Mouse (Mus musculus) cortical plate, adult 2 months (tissue): ENCODE data around the gene Mink1. TPM values are rescaled to one million over a fixed set of nuclear protein-coding genes. Genes with fewer than 3 reads are reported as not detected.
A peak's percentile ranks its signal among the peaks of the same experiment; 100 is the strongest.

Experiments
- H3K27ac ChIP-seq: fragments of 200-500 bp; 2 replicates; pipeline ENCODE4 v1.5.1; 2012; ENCODE audit warnings: low read length, control low read depth, inconsistent platforms; ENCODE audit not compliant: insufficient read depth
- H3K4me1 ChIP-seq: fragments of 200-500 bp; 2 replicates; pipeline ENCODE4 v1.6.1; 2011; ENCODE audit warnings: low read length; ENCODE audit not compliant: control insufficient read depth, insufficient read depth
- H3K4me3 ChIP-seq: fragments of 200-500 bp; 2 replicates; pipeline ENCODE4 v1.5.1; 2011; ENCODE audit warnings: mild to moderate bottlenecking, low read length, control low read depth; ENCODE audit not compliant: insufficient read depth
- CTCF ChIP-seq: fragments of 200-500 bp; IDR thresholded peaks from 2 replicates; pipeline ENCODE4 v1.5.1; 2011; ENCODE audit warnings: mild to moderate bottlenecking, control low read depth, low read length; ENCODE audit not compliant: insufficient read depth; ENCODE audit errors: extremely low read depth
- POLR2A ChIP-seq: fragments of 200-500 bp; IDR thresholded peaks from 2 replicates; pipeline ENCODE4 v1.6.1; 2011; ENCODE audit warnings: mild to moderate bottlenecking, low read length, control low read depth; ENCODE audit not compliant: insufficient read depth; ENCODE audit errors: extremely low read depth
- polyA plus RNA-seq: library from polyadenylated mRNA; depleted of rRNA; stranded (reverse); fragments of >200 nt; gene quantifications from 2 replicates; pipeline ENCODE4 v1.2.3, GENCODE M21; 2012

Mink1 gene
- polyA plus RNA-seq, 1 experiment: 318 TPM

GRCm38 (mm10) chr11:70653345-70654197, 90.9 kb downstream of the Mink1 start:
- Histone ChIP-seq H3K27ac (peak overlapping the region; percentile 100), H3K4me3 (peak overlapping the region; percentile 100), H3K4me1 (peaks cover 3% of the 10 kb centered on the region; the same call in 1 of the 2 replicates)
- TF ChIP-seq CTCF: no peak
- no peak for TF ChIP-seq POLR2A

GRCm38 (mm10) chr11:70654198-70654922, 91.7 kb downstream of the Mink1 start, which contains the start of gene Pfn1:
Pfn1 (minus strand) TSS chr11:70654644.
- no peak for TF ChIP-seq CTCF
- TF ChIP-seq POLR2A: peak; percentile 69
- peak within 1 kb of the TSS; percentile 100 for H3K4me3 ChIP-seq
- peak within 1 kb of the TSS; percentile 100 for H3K27ac ChIP-seq
- peaks cover 1% of the 10 kb centered on the region; the same call in 1 of the 2 replicates for H3K4me1 ChIP-seq

GRCm38 (mm10) chr11:70654923-70655570, 92.4 kb downstream of the Mink1 start:
- Histone ChIP-seq H3K27ac (0 out of 2 replicates have a peak overlapping the region, but pooled peaks have one; percentile 53), H3K4me1 (0 out of 2 replicates have a peak, but pooled peaks cover 1% of the 10 kb centered on the region), H3K4me3 (peak overlapping the region; percentile 100)
- no peak for TF ChIP-seq CTCF
- 0 out of 2 replicates have a peak, but pooled peaks have one; percentile 30 for TF ChIP-seq POLR2A

GRCm38 (mm10) chr11:70655571-70656455, 93.1 kb downstream of the Mink1 start:
- peak overlapping the region; percentile 100 for H3K4me3 ChIP-seq
- 0 out of 2 replicates have a peak, but pooled peaks cover 1% of the 10 kb centered on the region for H3K4me1 ChIP-seq
- no peak for TF ChIP-seq POLR2A
- no peak for TF ChIP-seq CTCF
- no peak overlapping the region for H3K27ac ChIP-seq

DNA sequence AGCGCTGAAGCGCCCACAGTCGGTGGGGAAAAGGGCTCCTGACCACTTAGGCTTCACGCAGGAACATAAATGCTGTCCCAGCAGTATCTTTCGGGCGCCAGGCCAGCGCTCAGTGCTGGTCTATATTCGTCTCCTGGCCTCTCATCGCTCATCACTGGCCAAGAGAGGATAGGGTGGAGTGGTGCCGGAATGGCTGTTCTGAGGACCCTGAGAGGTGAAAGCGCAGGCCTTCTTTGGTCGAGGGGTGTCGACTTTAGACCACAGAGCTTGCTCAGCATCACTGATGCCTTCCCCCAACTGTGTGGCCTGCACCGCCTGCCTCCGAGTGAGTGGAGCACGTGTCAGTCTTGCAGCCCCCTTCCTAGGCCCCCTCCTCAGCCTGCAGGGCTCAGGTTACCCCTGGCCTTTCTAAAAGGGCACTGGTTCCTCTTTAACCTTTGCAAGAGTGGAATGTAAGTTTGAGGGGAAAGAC, 93.8 kb downstream of the Mink1 start:
- TF ChIP-seq CTCF (no peak), POLR2A (no peak)
- peak overlapping the region; percentile 100; the same call in 1 of the 2 replicates for H3K4me3 ChIP-seq
- H3K27ac ChIP-seq: no peak overlapping the region
- H3K4me1 ChIP-seq: 0 out of 2 replicates have a peak, but pooled peaks cover 1% of the 10 kb centered on the region

DNA sequence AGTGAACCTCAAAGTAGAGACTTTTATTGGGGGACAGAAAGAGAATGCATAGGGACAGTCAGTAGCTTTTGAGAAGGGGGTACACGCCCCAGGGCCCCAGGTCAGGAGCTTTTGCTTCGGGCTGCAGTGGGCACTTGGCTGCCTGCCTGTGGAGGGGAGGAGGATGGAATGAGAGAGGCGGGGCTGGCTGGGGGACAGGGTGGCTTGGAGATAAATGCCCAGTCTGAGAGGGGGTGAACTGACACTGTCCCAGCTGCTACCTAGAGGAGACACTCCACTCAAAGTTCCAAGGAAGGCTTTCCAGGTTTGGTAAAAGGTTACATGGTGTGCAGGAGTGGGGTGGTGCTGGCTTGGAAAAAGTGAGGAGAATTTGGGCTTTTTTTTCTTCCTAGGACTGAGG, 94.3 kb downstream of the Mink1 start, which contains the start of gene Eno3:
Gene Eno3 (plus strand): TSS at position 239 of the 400 bp plus-strand sequence.
- H3K4me3 ChIP-seq: peak within 1 kb of the TSS; percentile 100; the same call in 1 of the 2 replicates
- TF ChIP-seq CTCF (no peak), POLR2A (no peak)
- H3K4me1 ChIP-seq: 0 out of 2 replicates have a peak, but pooled peaks cover 1% of the 10 kb centered on the region
- no peak within 1 kb of the TSS for H3K27ac ChIP-seq

DNA sequence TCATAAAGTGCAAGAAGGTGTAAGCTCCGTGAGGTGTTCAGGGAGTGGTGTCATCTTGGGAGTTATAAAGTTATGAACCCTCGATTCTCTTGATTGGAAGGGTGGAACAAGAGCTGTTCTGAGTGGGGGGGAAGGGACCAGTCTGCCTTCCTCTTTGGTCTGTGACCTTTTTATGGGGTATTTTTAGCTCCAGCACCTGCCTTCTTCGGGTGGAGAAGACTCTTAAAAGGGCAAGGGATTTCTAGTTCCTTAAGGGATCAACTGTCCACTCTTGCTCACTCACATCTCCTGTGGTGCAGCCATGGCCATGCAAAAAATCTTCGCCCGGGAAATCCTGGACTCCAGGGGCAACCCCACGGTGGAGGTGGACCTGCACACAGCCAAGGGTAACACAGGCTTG, 94.9 kb downstream of the Mink1 start:
- H3K4me1 ChIP-seq: 0 out of 2 replicates have a peak, but pooled peaks cover under 1% of the 10 kb centered on the region
- no peak overlapping the region for H3K4me3 ChIP-seq
- TF ChIP-seq POLR2A (no peak), CTCF (no peak)
- no peak overlapping the region for H3K27ac ChIP-seq

DNA sequence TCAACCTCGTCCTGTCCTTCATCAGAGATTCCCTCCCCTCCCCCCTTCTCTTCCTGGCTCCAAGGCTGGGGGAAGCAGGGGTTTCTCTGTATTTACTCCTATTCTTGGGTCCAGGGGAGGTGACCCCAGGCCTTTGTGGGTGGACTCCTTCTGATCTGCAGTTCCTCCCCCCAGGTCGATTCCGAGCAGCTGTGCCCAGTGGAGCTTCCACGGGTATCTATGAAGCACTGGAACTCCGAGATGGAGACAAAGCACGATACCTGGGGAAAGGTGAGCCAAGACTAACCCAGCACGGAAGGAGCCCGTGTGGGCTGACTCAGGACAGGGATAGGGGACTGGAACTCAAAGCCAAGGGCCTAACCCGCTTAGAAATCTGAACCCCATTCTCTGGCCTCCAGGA, 95.3 kb downstream of the Mink1 start:
- no peaks in the 10 kb centered on the region for H3K4me1 ChIP-seq
- TF ChIP-seq CTCF (no peak), POLR2A (no peak)
- no peak overlapping the region for H3K27ac ChIP-seq
- H3K4me3 ChIP-seq: no peak overlapping the region
